Mouse (Mus musculus) C3H10T1/2 (cell line): ENCODE measurements around the gene Hba-a1. TPM values are rescaled to one million over a fixed set of nuclear protein-coding genes. Genes with fewer than 3 reads are reported as not detected.

Experiments used
- polyA plus RNA-seq, 2 experiments: library from polyadenylated mRNA; unstranded; fragments of >200 nt; fragmentation: generic; extraction: Trizol; gene quantifications; one replicate each; pipeline ENCODE4 v1.2.1; 2012; ENCODE audit warnings: missing spikeins in 2 of 2

Hba-a1 gene
- polyA plus RNA-seq, result 1 to 10 TPM in 1 of 2 experiments, under 1 TPM in 1; 0.85 to 5.6 TPM

DNA sequence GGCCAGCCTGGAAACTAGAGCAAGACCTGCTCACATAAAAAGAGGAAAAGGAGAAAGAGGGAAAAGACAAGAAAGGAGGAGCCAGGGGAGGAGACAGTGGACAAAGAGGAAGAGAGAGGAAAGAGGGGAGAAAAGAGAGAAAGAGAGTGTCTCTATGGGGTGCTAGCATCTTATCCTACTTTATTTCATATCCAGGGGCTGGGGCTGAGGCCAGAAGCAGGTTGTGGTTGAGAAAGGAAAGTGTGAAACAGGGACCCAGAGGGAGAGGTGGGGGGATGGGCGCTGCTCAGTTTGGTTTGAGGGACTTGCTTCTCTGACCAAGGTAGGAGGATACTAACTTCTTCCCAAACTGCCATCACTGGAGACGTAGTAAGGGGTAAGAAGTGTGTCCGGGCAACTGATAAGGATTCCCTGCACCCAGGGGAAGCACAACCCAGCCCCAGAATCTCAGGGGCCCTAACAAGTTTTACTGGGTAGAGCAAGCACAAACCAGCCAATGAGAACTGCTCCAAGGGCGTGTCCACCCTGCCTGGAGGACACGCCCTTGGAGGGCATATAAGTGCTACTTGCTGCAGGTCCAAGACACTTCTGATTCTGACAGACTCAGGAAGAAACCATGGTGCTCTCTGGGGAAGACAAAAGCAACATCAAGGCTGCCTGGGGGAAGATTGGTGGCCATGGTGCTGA is at the start of gene Hba-a1:
TSS of gene Hba-a1 (plus strand) at position 421 of the 687 bp plus-strand sequence.

DNA sequence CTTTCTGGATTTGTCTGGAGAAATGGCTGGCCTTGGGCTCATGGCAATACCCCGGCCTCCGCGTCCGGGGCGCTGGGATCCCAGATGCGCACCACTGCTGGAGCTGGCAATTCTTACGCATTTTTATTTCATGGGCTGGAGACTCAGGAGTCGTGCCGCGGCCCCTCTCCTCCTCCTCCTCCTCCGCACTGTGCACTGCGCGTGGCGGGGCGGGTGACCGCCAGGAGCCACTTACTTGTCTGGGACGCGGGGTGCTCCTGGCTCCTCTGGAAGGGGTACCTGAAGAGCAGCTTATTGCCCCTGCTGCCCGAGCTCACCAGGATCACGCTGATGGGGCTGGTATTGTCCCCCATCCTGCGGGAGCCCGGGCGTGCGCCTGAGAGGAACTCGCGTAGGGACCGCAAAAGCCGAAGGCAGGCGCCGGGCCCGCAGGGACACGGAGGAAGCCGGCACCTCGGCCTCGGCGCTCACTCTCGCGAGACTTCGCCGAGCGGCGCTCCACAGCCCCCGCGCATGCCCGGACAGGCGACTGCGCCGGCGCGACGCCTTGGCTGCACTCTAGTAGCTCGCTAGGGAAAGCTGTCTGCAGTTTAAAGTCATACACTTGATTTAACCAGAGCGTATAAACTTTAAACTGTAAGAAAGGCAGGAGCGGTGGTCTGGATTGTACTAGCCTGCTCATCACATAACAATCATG is 16.0 kb upstream of the Hba-a1 start, which contains the start of gene Nprl3:
TSS of gene Nprl3 (minus strand) at position 520 of the 697 bp plus-strand sequence.

DNA sequence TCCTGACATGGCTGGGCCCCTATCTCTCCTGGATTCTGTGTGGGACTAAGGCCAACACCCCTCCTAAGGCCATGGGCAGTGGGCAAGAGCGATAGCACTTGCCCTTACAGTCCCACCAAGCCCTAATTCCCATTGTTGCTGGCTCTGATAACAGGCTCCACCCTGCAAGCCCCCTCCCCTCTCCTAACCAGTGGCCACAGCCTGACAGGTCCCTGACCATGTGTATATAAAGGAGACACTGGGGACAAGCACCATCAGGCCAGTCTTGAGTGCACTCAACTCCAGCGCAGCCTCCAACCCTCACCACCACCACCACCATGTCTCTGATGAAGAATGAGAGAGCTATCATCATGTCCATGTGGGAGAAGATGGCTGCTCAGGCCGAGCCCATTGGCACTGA is 7.0 kb upstream of the Hba-a1 start, which contains the start of gene Hba-x:
TSS of gene Hba-x (plus strand) at position 54 of the 400 bp plus-strand sequence.

DNA sequence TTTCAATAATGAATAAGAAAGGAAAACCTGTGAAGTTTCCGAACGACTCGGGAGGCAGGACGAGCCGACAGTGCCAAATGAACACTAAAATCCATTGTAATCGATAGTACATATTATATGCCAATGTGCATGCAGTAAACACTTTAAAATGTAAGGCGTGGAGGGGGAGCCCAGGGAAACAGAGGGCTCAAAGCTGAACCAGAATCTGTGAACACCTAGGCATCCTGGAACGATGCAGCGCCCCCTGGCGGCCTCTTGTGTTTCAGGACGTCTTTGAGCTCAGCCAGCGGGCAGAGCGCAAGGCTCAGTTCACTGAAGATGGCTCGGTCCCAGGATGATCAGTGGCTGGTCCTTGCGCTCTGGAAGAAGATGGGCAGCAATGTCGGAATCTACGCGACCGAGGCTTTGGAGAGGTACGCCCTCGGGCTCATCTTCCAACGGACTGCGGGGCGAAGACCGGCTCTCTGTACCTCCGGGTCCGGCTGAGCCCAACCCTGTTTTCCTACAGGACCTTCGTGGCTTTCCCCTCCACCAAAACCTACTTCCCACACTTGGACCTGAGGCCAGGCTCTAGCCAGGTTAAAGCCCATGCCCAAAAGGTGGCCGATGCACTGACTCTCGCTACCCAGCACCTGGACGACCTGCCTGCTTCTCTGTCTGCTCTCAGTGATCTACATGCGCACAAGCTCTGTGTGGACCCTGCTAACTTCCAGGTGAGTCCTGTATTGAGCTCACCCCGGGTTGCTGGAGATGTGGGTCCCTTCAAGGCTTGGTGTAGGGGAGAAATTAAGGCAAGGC is 3.6 kb downstream of the Hba-a1 start, which contains the start of gene Hbq1b:
TSS of gene Hbq1b (plus strand) at position 271 of the 798 bp plus-strand sequence.

DNA sequence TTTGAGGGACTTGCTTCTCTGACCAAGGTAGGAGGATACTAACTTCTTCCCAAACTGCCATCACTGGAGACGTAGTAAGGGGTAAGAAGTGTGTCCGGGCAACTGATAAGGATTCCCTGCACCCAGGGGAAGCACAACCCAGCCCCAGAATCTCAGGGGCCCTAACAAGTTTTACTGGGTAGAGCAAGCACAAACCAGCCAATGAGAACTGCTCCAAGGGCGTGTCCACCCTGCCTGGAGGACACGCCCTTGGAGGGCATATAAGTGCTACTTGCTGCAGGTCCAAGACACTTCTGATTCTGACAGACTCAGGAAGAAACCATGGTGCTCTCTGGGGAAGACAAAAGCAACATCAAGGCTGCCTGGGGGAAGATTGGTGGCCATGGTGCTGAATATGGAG is 12.9 kb downstream of the Hba-a1 start, which contains the start of gene Hba-a2:
TSS of gene Hba-a2 (plus strand) at position 287 of the 400 bp plus-strand sequence.

DNA sequence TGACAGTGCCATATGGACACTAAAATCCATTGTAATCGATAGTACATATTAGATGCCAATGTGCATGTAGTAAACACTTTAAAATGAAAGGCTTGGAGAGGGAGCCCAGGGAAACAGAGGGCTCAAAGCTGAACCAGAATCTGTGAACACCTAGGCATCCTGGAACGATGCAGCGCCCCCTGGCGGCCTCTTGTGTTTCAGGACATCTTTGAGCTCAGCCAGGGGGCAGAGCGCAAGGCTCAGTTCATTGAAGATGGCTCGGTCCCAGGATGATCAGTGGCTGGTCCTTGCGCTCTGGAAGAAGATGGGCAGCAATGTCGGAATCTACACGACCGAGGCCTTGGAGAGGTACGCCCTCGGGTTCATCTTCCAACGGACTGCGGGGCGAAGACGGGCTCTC is 16.6 kb downstream of the Hba-a1 start, which contains the start of gene Hbq1a:
TSS of gene Hbq1a (plus strand) at position 205 of the 400 bp plus-strand sequence.

Other genes starting within 250 kb of the Hba-a1 start
- gene Il9r, start 83.2 kb upstream of the Hba-a1 start, polyA plus RNA-seq, result under 1 TPM; 0.02 to 0.06 TPM
- 100 to 1,000 TPM in 1 of 2 experiments, 10 to 100 TPM in 1; 76.3 to 132 TPM for gene Snrnp25, start 78.1 kb upstream of the Hba-a1 start, polyA plus RNA-seq
- 10 to 100 TPM; 30.1 to 67.3 TPM for gene Rhbdf1, start 61.2 kb upstream of the Hba-a1 start, polyA plus RNA-seq
- gene Mpg, start 57.0 kb upstream of the Hba-a1 start, polyA plus RNA-seq, result 10 to 100 TPM; 17.6 to 32.0 TPM
- gene Nprl3, start 15.8 kb upstream of the Hba-a1 start, polyA plus RNA-seq, result 10 to 100 TPM; 15.6 to 35.0 TPM
- gene Hba-x, start 7.1 kb upstream of the Hba-a1 start, polyA plus RNA-seq, result not detected
- not detected for gene Hbq1b, start 3.5 kb downstream of the Hba-a1 start, polyA plus RNA-seq
- under 1 TPM in 1 of 2 experiments, not detected in 1; 0.39 TPM for gene Hba-a2, start 13.0 kb downstream of the Hba-a1 start, polyA plus RNA-seq
- not detected for gene Hbq1a, start 16.6 kb downstream of the Hba-a1 start, polyA plus RNA-seq
- gene Sh3pxd2b, start 64.3 kb downstream of the Hba-a1 start, polyA plus RNA-seq, result 10 to 100 TPM in 1 of 2 experiments, 1 to 10 TPM in 1; 9.7 to 47.5 TPM
- gene Ubtd2, start 171.9 kb downstream of the Hba-a1 start, polyA plus RNA-seq, result 10 to 100 TPM in 1 of 2 experiments, 1 to 10 TPM in 1; 2.9 to 26.7 TPM
- gene Efcab9, start 248.6 kb downstream of the Hba-a1 start, polyA plus RNA-seq, result under 1 TPM; 0.05 to 0.12 TPM
- gene Stk10, start 249.8 kb downstream of the Hba-a1 start, polyA plus RNA-seq, result 1 to 10 TPM; 1.9 to 7.0 TPM